16 mouse cellular contexts compared by ENCODE assay signal in genomic region chr8:108788156-108788761, GRCm38 (mm10).
A peak's percentile ranks its signal among the peaks of the same experiment; 100 is the strongest.
DNase-seq lines count a peak whose midpoint lies in the region; ATAC-seq and TF ChIP-seq lines count a peak whose summit lies in the region.
"Had no signal": no experiment of that assay in that cellular context is flagged by ENCODE, and none has a peak within 500 bp of the region (broad histone marks: within the 10 kb centered on the region; RNA-seq: fewer than 3 reads in every experiment).

No protein-coding gene starts in this region.

- TF ChIP-seq POLR2A in lung, adult 2 months (IDR thresholded peaks at IDR 0.05; ENCODE audit: borderline replicate concordance, extremely low read depth, low read depth, low read length) = no peak

- no peak overlapping the region for H3K27ac ChIP-seq in embryonic facial prominence, embryonic 12.5 days
- no peak overlapping the region for H3K27ac ChIP-seq in hindbrain, embryonic 11.5 days (ENCODE audit: low read depth, low read length)
- peak overlapping the region; percentile 64; the same call in 1 of the 2 replicates for H3K27ac ChIP-seq in midbrain, embryonic 13.5 days
- H3K27ac ChIP-seq in intestine, embryonic 15.5 days = no peak overlapping the region
- H3K27ac ChIP-seq: liver, embryonic 12.5 days had no signal

- 0 out of 2 replicates have a peak overlapping the region, but pooled peaks have one; percentile 16 for H3K9ac ChIP-seq in embryonic facial prominence, embryonic 12.5 days
- no peak overlapping the region for H3K9ac ChIP-seq in hindbrain, embryonic 11.5 days (ENCODE audit: low read depth, low read length)
- no peak overlapping the region for H3K9ac ChIP-seq in midbrain, embryonic 13.5 days (replicated peaks)
- no peak overlapping the region for H3K9ac ChIP-seq in intestine, embryonic 15.5 days
- H3K9ac ChIP-seq: liver, embryonic 12.5 days had no signal

- TF ChIP-seq CTCF in lung, adult 2 months (IDR thresholded peaks at IDR 0.05; ENCODE audit: insufficient read depth, low read length) = no peak

- ATAC-seq in embryonic facial prominence, embryonic 12.5 days (ENCODE audit: insufficient number of reproducible peaks, insufficient read depth, low FRiP score, low TSS enrichment) = no peak
- ATAC-seq in hindbrain, embryonic 11.5 days (ENCODE audit: low FRiP score) = 0 out of 2 replicates have a peak, but pooled peaks have one; percentile 31
- ATAC-seq in midbrain, embryonic 13.5 days = peak; percentile 59
- no peak for ATAC-seq in intestine, embryonic 15.5 days
- ATAC-seq: inflammation-experienced regulatory T-cells, adult 6 months; liver, embryonic 12.5 days had no signal

- WGBS in embryonic facial prominence, embryonic 12.5 days = 20% methylated on average over 6 of the region's 6 CpGs
- WGBS in hindbrain, embryonic 11.5 days = 30% methylated on average over 6 of the region's 6 CpGs
- 18% methylated on average over 6 of the region's 6 CpGs for WGBS in midbrain, embryonic 13.5 days
- WGBS in intestine, embryonic 15.5 days = 44% methylated on average over 6 of the region's 6 CpGs
- WGBS in lung, adult 2 months = 38% methylated on average over 6 of the region's 6 CpGs

- no peak overlapping the region for H3K4me3 ChIP-seq in embryonic facial prominence, embryonic 12.5 days
- H3K4me3 ChIP-seq in hindbrain, embryonic 11.5 days (ENCODE audit: low read depth, low read length) = no peak overlapping the region
- no peak overlapping the region for H3K4me3 ChIP-seq in midbrain, embryonic 13.5 days (replicated peaks)
- H3K4me3 ChIP-seq in intestine, embryonic 15.5 days (replicated peaks) = no peak overlapping the region
- no peak overlapping the region for H3K4me3 ChIP-seq in lung, adult 2 months (replicated peaks; ENCODE audit: extremely low read depth, low read depth, low read length)
- H3K4me3 ChIP-seq: liver, embryonic 12.5 days had no signal

- peaks cover 19% of the 10 kb centered on the region for H3K36me3 ChIP-seq in embryonic facial prominence, embryonic 12.5 days
- H3K36me3 ChIP-seq in hindbrain, embryonic 11.5 days (ENCODE audit: control insufficient read depth, insufficient read depth, low read length) = peaks cover 13% of the 10 kb centered on the region
- H3K36me3 ChIP-seq in midbrain, embryonic 13.5 days = peaks cover 16% of the 10 kb centered on the region
- H3K36me3 ChIP-seq in intestine, embryonic 15.5 days = peaks cover 12% of the 10 kb centered on the region

- DNase-seq in MN1 (ENCODE audit: low spot score) = peak; percentile 13
- DNase-seq in hindbrain, embryonic 11.5 days (ENCODE audit: low spot score) = no peak
- no peak for DNase-seq in lung, adult 2 months
- DNase-seq in cerebellum, adult 18-20 months = no peak
- no peak for DNase-seq in adrenal gland, postnatal 14 days
- DNase-seq: gastrocnemius, postnatal 10 days; kidney, postnatal 36 days; lung, postnatal 10 days; spleen, adult 18-20 months; thymus, postnatal 4 days had no signal

- H3K4me2 ChIP-seq in embryonic facial prominence, embryonic 12.5 days (replicated peaks) = no peak overlapping the region; the same call in 1 of the 2 replicates
- no peak overlapping the region for H3K4me2 ChIP-seq in hindbrain, embryonic 11.5 days (replicated peaks; ENCODE audit: low read depth, low read length)
- peak overlapping the region; percentile 43 for H3K4me2 ChIP-seq in midbrain, embryonic 13.5 days (replicated peaks)
- H3K4me2 ChIP-seq in intestine, embryonic 15.5 days (replicated peaks) = no peak overlapping the region
- H3K4me2 ChIP-seq: heart, embryonic 11.5 days; liver, embryonic 12.5 days had no signal

- no peaks in the 10 kb centered on the region for H3K27me3 ChIP-seq in embryonic facial prominence, embryonic 12.5 days
- no peaks in the 10 kb centered on the region for H3K27me3 ChIP-seq in hindbrain, embryonic 11.5 days (ENCODE audit: control insufficient read depth, insufficient read depth, low read length)
- H3K27me3 ChIP-seq in midbrain, embryonic 13.5 days = peaks cover 9% of the 10 kb centered on the region
- H3K27me3 ChIP-seq in intestine, embryonic 15.5 days (replicated peaks) = no peaks in the 10 kb centered on the region
- H3K27me3 ChIP-seq: liver, embryonic 12.5 days had no signal

- H3K9me3 ChIP-seq in embryonic facial prominence, embryonic 12.5 days = peaks cover 8% of the 10 kb centered on the region; the same call in 1 of the 2 replicates
- H3K9me3 ChIP-seq in hindbrain, embryonic 11.5 days (ENCODE audit: control insufficient read depth, low read length) = peaks cover 6% of the 10 kb centered on the region
- H3K9me3 ChIP-seq in midbrain, embryonic 13.5 days = peaks cover 10% of the 10 kb centered on the region
- H3K9me3 ChIP-seq in intestine, embryonic 15.5 days = 0 out of 2 replicates have a peak, but pooled peaks cover 4% of the 10 kb centered on the region

- peaks cover 26% of the 10 kb centered on the region for H3K4me1 ChIP-seq in embryonic facial prominence, embryonic 12.5 days
- H3K4me1 ChIP-seq in hindbrain, embryonic 11.5 days (replicated peaks; ENCODE audit: control insufficient read depth, insufficient read depth, low read length) = peaks cover 11% of the 10 kb centered on the region; the same call in 1 of the 2 replicates
- H3K4me1 ChIP-seq in midbrain, embryonic 13.5 days (replicated peaks) = peaks cover 54% of the 10 kb centered on the region
- H3K4me1 ChIP-seq in intestine, embryonic 15.5 days (replicated peaks) = peaks cover 30% of the 10 kb centered on the region
- no peaks in the 10 kb centered on the region for H3K4me1 ChIP-seq in lung, adult 2 months (ENCODE audit: control insufficient read depth, insufficient read depth, low read length)

Comparison
In these comparisons a context has a peak if more than half of its experiments do, and no peak if none do; other contexts are left out.
1. ATAC-seq: peak in hindbrain, embryonic 11.5 days (single experiment) and midbrain, embryonic 13.5 days (single experiment); none in embryonic facial prominence, embryonic 12.5 days (single experiment) and intestine, embryonic 15.5 days (single experiment).